Mouse (Mus musculus) adrenal gland, postnatal 10 days (tissue): ENCODE data around the gene 1700025F22Rik. TPM values are rescaled to one million over a fixed set of nuclear protein-coding genes. Genes with fewer than 3 reads are reported as not detected.
"Not testable (repeated sequence)": the region's sequence is repeated elsewhere in the genome, so short reads cannot be mapped to it uniquely, and the experiment has no call there.

Experiments
- DNase-seq: peaks from one replicate; pipeline ENCODE4 v3.0.0; 2021; ENCODE audit warnings: mixed read lengths
- long read RNA-seq, 2 experiments: library from polyadenylated mRNA; stranded (forward); transcript quantifications; one replicate each; pipeline ENCODE4 v2.0.0; 2021
- total RNA-seq, 2 experiments: library from RNA; stranded (reverse); gene quantifications; 2 replicates each; pipeline ENCODE4 v1.2.3; 2021

Gene 1700025F22Rik
- total RNA-seq: not detected
- long read RNA-seq, experiment 1: 0 reads
- long read RNA-seq, experiment 2: 0 reads

- DNase-seq: peak; percentile 7
Measured at GRCm38 (mm10) chr19:11165172-11165571, at the start of gene 1700025F22Rik. 1700025F22Rik (minus strand) TSS chr19:11165320.

- no peak for DNase-seq
Measured at GRCm38 (mm10) chr19:11196546-11196945, 31.4 kb upstream of the 1700025F22Rik start, which contains the start of gene Ms4a13. Ms4a13 (minus strand) TSS chr19:11196737.

- no peak for DNase-seq
Measured at GRCm38 (mm10) chr19:11192552-11192951, 27.4 kb upstream of the 1700025F22Rik start.

- peak; percentile 22 for DNase-seq
Measured at GRCm38 (mm10) chr19:11184121-11184520, 19.0 kb upstream of the 1700025F22Rik start.

GRCm38 (mm10) chr19:11177464-11177863, 12.3 kb upstream of the 1700025F22Rik start:
- no peak for DNase-seq

GRCm38 (mm10) chr19:11157890-11158289, 7.2 kb downstream of the 1700025F22Rik start:
- not testable (repeated sequence) for DNase-seq

GRCm38 (mm10) chr19:11135336-11135735, 29.8 kb downstream of the 1700025F22Rik start:
- no peak for DNase-seq

GRCm38 (mm10) chr19:11134852-11135251, 30.3 kb downstream of the 1700025F22Rik start:
- no peak for DNase-seq

- DNase-seq: not testable (repeated sequence)
Measured at GRCm38 (mm10) chr19:11130776-11131175, 34.3 kb downstream of the 1700025F22Rik start, which contains the start of gene 1700017D01Rik. 1700017D01Rik (minus strand) TSS chr19:11130876.

GRCm38 (mm10) chr19:11129702-11130101, 35.4 kb downstream of the 1700025F22Rik start:
- no peak for DNase-seq

- DNase-seq: peak; percentile 15
Measured at GRCm38 (mm10) chr19:11121016-11121420, 44.1 kb downstream of the 1700025F22Rik start.

- DNase-seq: no peak
Measured at GRCm38 (mm10) chr19:11119338-11119737, 45.8 kb downstream of the 1700025F22Rik start.

- DNase-seq: peak; percentile 47
Measured at GRCm38 (mm10) chr19:11107746-11108145, 57.4 kb downstream of the 1700025F22Rik start.

- no peak for DNase-seq
Measured at GRCm38 (mm10) chr19:11101880-11102279, 63.2 kb downstream of the 1700025F22Rik start.

GRCm38 (mm10) chr19:11098401-11098800, 66.7 kb downstream of the 1700025F22Rik start:
- no peak for DNase-seq

- peak; percentile 5 for DNase-seq
Measured at GRCm38 (mm10) chr19:11092131-11092530, 73.0 kb downstream of the 1700025F22Rik start.

Other genes starting within 250 kb of the 1700025F22Rik start
- not detected for gene Zp1, start 244.7 kb downstream of the 1700025F22Rik start, total RNA-seq
- gene Ptgdr2, start 228.2 kb downstream of the 1700025F22Rik start, total RNA-seq: not detected
- 10 to 100 TPM; 11.2 to 14.4 TPM for gene Ccdc86, start 216.1 kb downstream of the 1700025F22Rik start, total RNA-seq
- 1 to 10 TPM; 2.8 to 3.9 TPM for gene Ms4a10, start 190.7 kb downstream of the 1700025F22Rik start, total RNA-seq
- not detected for gene Ms4a15, start 172.1 kb downstream of the 1700025F22Rik start, total RNA-seq
- not detected for gene Ms4a18, start 147.3 kb downstream of the 1700025F22Rik start, total RNA-seq
- gene Ms4a8a, start 84.2 kb downstream of the 1700025F22Rik start, total RNA-seq: 1 to 10 TPM; 1.2 to 2.3 TPM
- not detected for gene 1700017D01Rik, start 34.4 kb downstream of the 1700025F22Rik start, total RNA-seq
- not detected for gene Ms4a13, start 31.4 kb upstream of the 1700025F22Rik start, total RNA-seq
- not detected for gene Ms4a12, start 67.1 kb upstream of the 1700025F22Rik start, total RNA-seq
- gene Ms4a1, start 100.9 kb upstream of the 1700025F22Rik start, total RNA-seq: 1 to 10 TPM; 3.6 to 4.1 TPM
- not detected for gene Ms4a5, start 118.6 kb upstream of the 1700025F22Rik start, total RNA-seq
- gene Ms4a14, start 149.1 kb upstream of the 1700025F22Rik start, total RNA-seq: not detected
- 1 to 10 TPM in 1 of 2 experiments, under 1 TPM in 1; 0.96 to 1.8 TPM for gene Ms4a7, start 170.8 kb upstream of the 1700025F22Rik start, total RNA-seq
- gene Ms4a4a, start 210.2 kb upstream of the 1700025F22Rik start, total RNA-seq: 1 to 10 TPM; 2.6 to 6.4 TPM
- 1 to 10 TPM; 1.3 to 1.5 TPM for gene Ms4a4c, start 239.4 kb upstream of the 1700025F22Rik start, total RNA-seq